Mouse (Mus musculus) limb, embryonic 11.5 days (tissue): ENCODE measurements around the gene Sh3bgr. TPM values are rescaled to one million over a fixed set of nuclear protein-coding genes. Genes with fewer than 3 reads are reported as not detected.

Experiments
- ATAC-seq: fragments of 200-750 bp; cut with Nextera tagmentation; 2 replicates; pipeline ENCODE4 v1.8.0; 2017; ENCODE audit warnings: low read depth; ENCODE audit not compliant: insufficient number of reproducible peaks, low FRiP score, low TSS enrichment
- DNase-seq: peaks from one replicate; pipeline ENCODE4 v3.0.0-alpha.2; 2015; ENCODE audit warnings: low spot score
- H3K27ac ChIP-seq: fragments of 300-500 bp; sonication (generic); replicated peaks from 2 replicates; pipeline ENCODE4 v1.5.1; 2014; ENCODE audit warnings: low read depth, mild to moderate bottlenecking, low read length
- H3K27me3 ChIP-seq: fragments of 300-500 bp; sonication (generic); 2 replicates; pipeline ENCODE4 v1.6.1; 2014; ENCODE audit warnings: mild to moderate bottlenecking, low read length, mixed read lengths; ENCODE audit not compliant: control insufficient read depth, insufficient read depth
- H3K36me3 ChIP-seq: fragments of 300-500 bp; sonication (generic); 2 replicates; pipeline ENCODE4 v1.6.1; 2014; ENCODE audit warnings: mild to moderate bottlenecking, low read length, moderate library complexity, mixed read lengths; ENCODE audit not compliant: control insufficient read depth, insufficient read depth
- H3K4me1 ChIP-seq: fragments of 300-500 bp; sonication (generic); 2 replicates; pipeline ENCODE4 v1.6.1; 2014; ENCODE audit warnings: low read length, mixed read lengths; ENCODE audit not compliant: control insufficient read depth, insufficient read depth
- H3K4me2 ChIP-seq: fragments of 300-500 bp; sonication (generic); 2 replicates; pipeline ENCODE4 v1.6.1; 2014; ENCODE audit warnings: low read depth, mild to moderate bottlenecking, moderate library complexity; ENCODE audit not compliant: severe bottlenecking
- H3K4me3 ChIP-seq: fragments of 300-500 bp; sonication (generic); 2 replicates; pipeline ENCODE4 v1.5.1; 2014; ENCODE audit warnings: low read depth, low read length
- H3K9ac ChIP-seq: fragments of 300-500 bp; sonication (generic); 2 replicates; pipeline ENCODE4 v1.6.1; 2014; ENCODE audit warnings: mild to moderate bottlenecking, low read length
- H3K9me3 ChIP-seq: fragments of 300-500 bp; sonication (generic); 2 replicates; pipeline ENCODE4 v1.6.1; 2016; ENCODE audit warnings: low read length; ENCODE audit not compliant: control insufficient read depth
- WGBS: fragments of 180-500 bp; shearing (Covaris S2); extraction: QIAGEN DNeasy Blood & Tissue Kit; methylation state at CpG from one replicate; pipeline ENCODE4 v1.1.7; 2014; 5-methylcytosine and 5-hydroxymethylcytosine counted together
- polyA plus RNA-seq: library from polyadenylated mRNA; unstranded; fragments of >200 nt; fragmentation: Nextera tagmentation; extraction: Ambion mirVana; gene quantifications from 2 replicates; pipeline ENCODE4 v1.2.1, GENCODE M21; 2014

The Sh3bgr gene
- polyA plus RNA-seq, 1 experiment from 2014 or later, result 1.5 TPM

GRCm38 (mm10) chr16:96222452-96222851, 22.2 kb downstream of the Sh3bgr start:
- no peak overlapping the region for H3K9ac ChIP-seq
- H3K9me3 ChIP-seq, result no peaks in the 10 kb centered on the region
- no peak for DNase-seq
- ATAC-seq, result no peak
- H3K36me3 ChIP-seq, result no peaks in the 10 kb centered on the region
- 81% methylated on average over 1 of the region's 1 CpGs for WGBS
- H3K4me3 ChIP-seq, result no peak overlapping the region
- H3K27ac ChIP-seq, result no peak overlapping the region
- no peak overlapping the region for H3K4me2 ChIP-seq
- H3K4me1 ChIP-seq, result no peaks in the 10 kb centered on the region
- H3K27me3 ChIP-seq, result no peaks in the 10 kb centered on the region

GRCm38 (mm10) chr16:96228438-96228837, 28.2 kb downstream of the Sh3bgr start:
- ATAC-seq, result no peak
- Histone ChIP-seq H3K9ac (no peak overlapping the region), H3K9me3 (no peaks in the 10 kb centered on the region), H3K27me3 (no peaks in the 10 kb centered on the region), H3K4me3 (no peak overlapping the region), H3K4me2 (no peak overlapping the region), H3K4me1 (no peaks in the 10 kb centered on the region), H3K27ac (no peak overlapping the region), H3K36me3 (no peaks in the 10 kb centered on the region)
- no peak for DNase-seq
- WGBS, result 78% methylated on average over 13 of the region's 13 CpGs

- no peak overlapping the region for H3K4me3 ChIP-seq
- H3K4me2 ChIP-seq, result no peak overlapping the region
- no peaks in the 10 kb centered on the region for H3K36me3 ChIP-seq
- 73% methylated on average over 8 of the region's 8 CpGs for WGBS
- ATAC-seq, result no peak
- H3K27me3 ChIP-seq, result no peaks in the 10 kb centered on the region
- no peaks in the 10 kb centered on the region for H3K9me3 ChIP-seq
- H3K4me1 ChIP-seq, result no peaks in the 10 kb centered on the region
- DNase-seq, result no peak
- no peak overlapping the region for H3K27ac ChIP-seq
- no peak overlapping the region for H3K9ac ChIP-seq
These were observed 28.9 kb downstream of the Sh3bgr start for GRCm38 (mm10) chr16:96229044-96229555.

GRCm38 (mm10) chr16:96230411-96230810, 30.2 kb downstream of the Sh3bgr start:
- no peaks in the 10 kb centered on the region for H3K27me3 ChIP-seq
- ATAC-seq, result no peak; the same call in 1 of the 2 replicates
- peak; percentile 84 for DNase-seq
- no peaks in the 10 kb centered on the region for H3K9me3 ChIP-seq
- WGBS, result 35% methylated on average over 11 of the region's 11 CpGs
- no peaks in the 10 kb centered on the region for H3K4me1 ChIP-seq
- no peak overlapping the region for H3K4me2 ChIP-seq
- H3K4me3 ChIP-seq, result no peak overlapping the region
- no peak overlapping the region for H3K27ac ChIP-seq
- H3K36me3 ChIP-seq, result no peaks in the 10 kb centered on the region
- no peak overlapping the region for H3K9ac ChIP-seq

- no peak for ATAC-seq
- H3K9me3 ChIP-seq, result no peaks in the 10 kb centered on the region
- H3K4me1 ChIP-seq, result no peaks in the 10 kb centered on the region
- no peaks in the 10 kb centered on the region for H3K36me3 ChIP-seq
- no peak overlapping the region for H3K4me2 ChIP-seq
- no peak overlapping the region for H3K4me3 ChIP-seq
- H3K27me3 ChIP-seq, result no peaks in the 10 kb centered on the region
- no peak overlapping the region for H3K9ac ChIP-seq
- 88% methylated on average over 4 of the region's 4 CpGs for WGBS
- H3K27ac ChIP-seq, result no peak overlapping the region
- no peak for DNase-seq
These were observed 31.0 kb downstream of the Sh3bgr start for GRCm38 (mm10) chr16:96231251-96231650.

GRCm38 (mm10) chr16:96231974-96232373, 31.7 kb downstream of the Sh3bgr start:
- no peaks in the 10 kb centered on the region for H3K4me1 ChIP-seq
- no peaks in the 10 kb centered on the region for H3K9me3 ChIP-seq
- no peak for DNase-seq
- H3K36me3 ChIP-seq, result no peaks in the 10 kb centered on the region
- H3K27me3 ChIP-seq, result no peaks in the 10 kb centered on the region
- ATAC-seq, result no peak
- H3K4me3 ChIP-seq, result no peak overlapping the region
- 85% methylated on average over 8 of the region's 8 CpGs for WGBS
- H3K9ac ChIP-seq, result no peak overlapping the region
- H3K4me2 ChIP-seq, result no peak overlapping the region
- H3K27ac ChIP-seq, result no peak overlapping the region

- no peak overlapping the region for H3K9ac ChIP-seq
- 88% methylated on average over 8 of the region's 8 CpGs for WGBS
- ATAC-seq, result no peak
- H3K4me3 ChIP-seq, result no peak overlapping the region
- no peaks in the 10 kb centered on the region for H3K27me3 ChIP-seq
- H3K4me1 ChIP-seq, result no peaks in the 10 kb centered on the region
- H3K36me3 ChIP-seq, result no peaks in the 10 kb centered on the region
- no peaks in the 10 kb centered on the region for H3K9me3 ChIP-seq
- H3K4me2 ChIP-seq, result no peak overlapping the region
- H3K27ac ChIP-seq, result no peak overlapping the region
- DNase-seq, result no peak
These were observed 33.7 kb downstream of the Sh3bgr start for GRCm38 (mm10) chr16:96233996-96234395.

- H3K4me1 ChIP-seq, result no peaks in the 10 kb centered on the region
- no peaks in the 10 kb centered on the region for H3K9me3 ChIP-seq
- no peak within 1 kb of the TSS for H3K4me3 ChIP-seq
- H3K27me3 ChIP-seq, result no peaks in the 10 kb centered on the region
- no peak within 1 kb of the TSS for H3K9ac ChIP-seq
- ATAC-seq (no peak), DNase-seq (peak; percentile 29)
- 77% methylated on average over 17 of the region's 17 CpGs for whole genome bisulfite sequencing
- peak within 1 kb of the TSS; percentile 68 for H3K27ac ChIP-seq
- H3K4me2 ChIP-seq, result no peak within 1 kb of the TSS
- H3K36me3 ChIP-seq, result no peaks in the 10 kb centered on the region
These were observed 35.2 kb downstream of the Sh3bgr start, which contains the start of gene B3galt5 for GRCm38 (mm10) chr16:96235366-96235970. Gene B3galt5 (plus strand): TSS chr16:96235801.

- no peak overlapping the region for H3K9ac ChIP-seq
- WGBS, result 82% methylated on average over 6 of the region's 6 CpGs
- no peaks in the 10 kb centered on the region for H3K27me3 ChIP-seq
- H3K4me2 ChIP-seq, result no peak overlapping the region
- DNase-seq (no peak), ATAC-seq (no peak)
- no peak overlapping the region for H3K27ac ChIP-seq
- H3K4me3 ChIP-seq, result no peak overlapping the region
- no peaks in the 10 kb centered on the region for H3K4me1 ChIP-seq
- H3K9me3 ChIP-seq, result no peaks in the 10 kb centered on the region
- no peaks in the 10 kb centered on the region for H3K36me3 ChIP-seq
These were observed 44.2 kb downstream of the Sh3bgr start for GRCm38 (mm10) chr16:96244496-96244895.
